Mouse (Mus musculus) thymus, postnatal 25 days (tissue): ENCODE results near the gene 2410015M20Rik.
"Not testable (repeated sequence)": the region's sequence is repeated elsewhere in the genome, so short reads cannot be mapped to it uniquely, and the experiment has no call there.

Experiments
- DNase-seq: peaks from one replicate; pipeline ENCODE4 v3.0.0; 2022

2410015M20Rik gene

DNA sequence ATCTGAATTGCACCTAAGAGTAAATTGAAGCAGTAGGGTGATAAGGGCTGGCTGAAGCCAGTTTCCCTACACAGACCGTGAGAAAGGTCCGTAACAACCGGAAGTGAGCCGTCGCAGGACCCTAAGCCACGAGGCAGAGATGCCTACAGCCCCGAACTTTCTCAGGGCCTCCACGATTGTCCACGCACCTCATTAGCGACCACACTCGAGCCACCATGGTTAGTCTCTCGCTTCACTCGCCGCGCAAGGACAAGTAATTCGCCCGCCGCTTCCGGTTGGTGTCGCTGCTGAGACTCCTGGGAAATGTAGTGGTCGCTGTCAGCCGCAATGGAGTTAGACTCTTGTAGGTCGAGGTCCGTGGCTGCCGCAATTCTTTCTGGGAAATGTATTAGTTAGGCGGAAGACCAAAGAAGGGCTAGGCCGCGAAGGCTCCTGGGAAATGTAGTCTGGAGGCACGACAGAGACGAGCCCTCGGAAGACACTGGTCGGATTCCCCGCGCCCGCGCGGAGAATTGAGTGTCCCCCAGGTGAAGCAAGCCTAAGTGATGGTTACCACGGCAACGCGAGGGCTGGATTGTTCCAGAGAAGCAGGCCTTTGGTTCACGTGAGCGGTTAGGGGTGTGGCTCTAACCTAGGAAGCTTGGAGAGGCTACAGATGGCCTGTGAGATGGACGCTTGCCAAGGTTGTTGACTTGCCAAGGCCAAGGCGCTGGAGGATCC is at the start of gene 2410015M20Rik:
2410015M20Rik (minus strand) TSS at position 320 of the 720 bp plus-strand sequence.
- peak; percentile 92 for DNase-seq

DNA sequence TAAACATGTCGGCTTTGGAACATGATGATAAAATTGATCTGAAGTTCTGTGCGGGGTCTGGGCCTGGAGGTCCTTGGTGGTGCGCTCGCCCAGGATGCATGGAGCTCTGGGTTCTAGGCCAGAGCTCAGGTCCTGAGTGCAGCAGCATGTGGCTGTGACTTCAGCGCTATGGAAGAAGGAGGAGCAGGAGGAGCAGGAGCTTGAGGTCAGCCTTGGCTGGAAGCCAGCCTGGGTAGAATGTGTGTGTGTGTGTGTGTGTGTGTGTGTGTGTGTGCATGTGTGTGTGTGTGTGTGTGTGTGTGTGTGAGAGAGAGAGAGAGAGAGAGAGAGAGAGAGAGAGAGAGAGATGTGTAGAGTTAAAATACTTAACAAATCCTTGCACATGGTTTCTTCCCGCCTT is 46.6 kb upstream of the 2410015M20Rik start:
- no peak for DNase-seq

DNA sequence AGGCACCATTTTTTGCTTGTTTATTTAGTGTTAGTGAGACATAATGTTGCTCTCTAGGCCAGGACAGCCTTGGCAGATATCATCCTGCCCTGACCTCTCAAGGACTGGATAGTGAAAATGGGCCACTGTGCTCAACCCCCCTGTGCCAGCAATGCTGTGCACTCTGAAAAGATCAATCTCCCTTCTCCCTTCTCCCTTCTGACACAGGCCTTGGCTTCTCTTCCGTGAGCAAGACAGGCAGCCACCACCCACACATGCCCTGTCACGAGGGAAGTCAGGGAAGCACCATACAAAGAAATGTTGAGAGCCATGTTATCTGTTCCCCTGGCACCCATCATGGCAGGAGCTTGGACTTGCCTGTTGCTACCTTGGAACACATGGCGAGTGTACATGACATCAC is 45.7 kb upstream of the 2410015M20Rik start:
- no peak for DNase-seq

DNA sequence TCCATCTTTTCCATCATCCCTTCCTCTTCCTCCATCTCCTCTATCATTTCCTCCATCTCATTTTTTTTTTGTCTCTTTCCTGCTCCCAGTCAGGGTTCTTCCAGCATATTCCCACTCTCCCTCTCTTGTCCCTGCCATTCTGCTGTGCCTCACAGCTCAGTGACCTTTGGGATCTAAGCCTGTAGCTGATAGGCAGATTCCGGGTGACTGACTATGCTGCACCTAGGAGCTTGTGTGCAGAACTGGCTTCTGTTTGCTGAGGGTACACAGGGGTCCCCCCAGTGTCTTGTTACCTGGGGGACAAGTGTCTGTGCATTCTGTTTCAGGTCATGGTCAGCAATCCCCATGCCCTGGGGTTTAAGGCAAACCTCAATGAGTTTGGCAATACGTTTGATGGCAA is 45.2 kb upstream of the 2410015M20Rik start:
- DNase-seq: no peak

DNA sequence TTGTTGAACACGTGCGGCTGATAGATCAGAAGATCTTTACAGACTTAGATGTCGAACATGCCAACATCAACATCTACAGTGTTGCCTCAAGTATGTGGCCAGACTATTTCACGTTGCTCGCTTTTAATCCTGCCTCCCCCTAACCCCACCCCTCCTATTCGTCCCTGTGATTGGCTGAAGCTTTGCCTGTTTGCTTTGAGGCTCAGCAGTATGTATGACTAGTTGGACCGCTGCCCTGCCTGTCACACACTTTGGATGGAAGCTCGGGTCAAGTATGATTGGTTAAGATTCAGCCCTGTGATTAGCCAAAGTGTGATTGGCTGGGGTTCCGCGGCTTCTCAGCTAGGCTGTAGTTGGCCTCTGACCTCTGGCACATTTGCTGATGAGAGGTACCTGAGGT is 42.2 kb upstream of the 2410015M20Rik start:
- DNase-seq: no peak

DNA sequence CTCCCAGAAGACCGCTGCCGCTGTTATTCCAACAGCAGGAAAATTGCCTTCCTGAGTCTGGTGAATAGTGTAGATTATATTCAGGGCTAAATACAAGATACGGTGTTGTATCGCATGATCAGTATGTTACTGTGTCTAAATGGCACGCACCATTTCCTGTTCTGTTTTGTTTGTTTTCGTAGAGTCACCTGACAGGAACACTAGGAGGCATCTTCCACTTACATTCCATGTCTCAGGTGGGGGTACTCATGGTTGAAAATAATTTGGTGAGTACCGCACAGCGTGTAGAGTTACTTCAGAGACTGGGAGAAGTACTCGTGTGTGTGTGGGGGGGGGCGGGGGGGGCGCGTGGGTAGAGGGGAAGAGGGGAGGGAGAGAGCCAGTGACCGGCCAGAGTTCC is 38.0 kb upstream of the 2410015M20Rik start:
- DNase-seq: no peak

DNA sequence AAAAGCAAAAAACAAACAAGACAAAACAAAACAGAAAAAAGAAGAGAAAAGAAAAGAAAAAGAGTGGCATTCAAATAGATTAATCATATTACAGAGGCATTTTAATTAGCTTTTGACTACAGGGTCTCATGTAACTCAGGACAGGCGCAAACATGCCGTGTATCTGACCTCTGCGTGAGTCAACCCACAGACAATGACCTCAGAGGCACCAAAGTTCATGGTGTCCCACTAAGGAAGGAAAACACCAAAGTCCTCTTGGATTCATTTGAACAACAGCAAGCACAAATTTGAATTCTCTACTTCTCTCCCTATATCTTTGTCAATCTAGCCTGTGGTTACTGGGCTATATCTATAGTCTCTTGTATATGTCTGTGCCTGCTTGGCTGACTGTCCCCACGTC is 33.7 kb upstream of the 2410015M20Rik start:
- DNase-seq: no peak

DNA sequence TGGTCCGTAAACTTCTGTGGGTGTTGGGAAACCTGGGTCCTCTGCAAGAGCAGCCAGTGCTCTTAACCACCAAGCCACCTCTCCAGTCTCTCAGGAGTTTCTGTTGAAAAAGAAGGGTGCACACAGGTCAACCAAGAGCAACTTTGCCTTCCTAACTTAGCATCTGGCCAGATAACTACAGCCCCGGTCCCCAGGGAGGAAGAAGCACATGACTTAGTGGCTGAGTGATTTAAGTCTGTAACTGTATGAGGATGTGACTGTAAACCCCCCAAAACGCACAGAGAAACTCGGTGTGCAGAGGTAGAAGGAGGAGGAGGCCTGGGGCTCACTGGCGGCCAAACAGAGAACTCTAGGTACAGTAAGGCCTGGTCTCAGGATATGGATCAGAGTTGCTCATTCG is 24.5 kb upstream of the 2410015M20Rik start:
- no peak for DNase-seq

DNA sequence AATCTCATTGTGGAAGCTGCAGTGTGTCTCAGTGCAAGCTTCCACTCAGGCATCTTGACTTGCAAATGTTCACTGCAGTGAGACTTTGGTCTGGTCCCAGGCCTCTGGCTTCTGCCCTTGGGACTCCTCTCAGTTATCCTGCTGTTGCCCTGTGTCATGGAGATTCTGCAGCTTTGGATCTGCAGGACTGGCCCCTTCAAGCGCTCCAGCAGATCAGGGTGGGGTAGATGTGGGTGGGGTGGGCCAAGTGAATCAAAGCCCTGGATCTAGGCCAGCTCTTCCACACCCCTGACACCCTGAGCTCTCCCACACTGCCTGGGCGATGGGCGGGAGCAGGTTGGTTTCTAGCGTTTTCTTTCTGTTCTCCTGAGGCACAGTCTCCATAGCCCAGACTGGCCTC is 22.2 kb upstream of the 2410015M20Rik start:
- DNase-seq: no peak

DNA sequence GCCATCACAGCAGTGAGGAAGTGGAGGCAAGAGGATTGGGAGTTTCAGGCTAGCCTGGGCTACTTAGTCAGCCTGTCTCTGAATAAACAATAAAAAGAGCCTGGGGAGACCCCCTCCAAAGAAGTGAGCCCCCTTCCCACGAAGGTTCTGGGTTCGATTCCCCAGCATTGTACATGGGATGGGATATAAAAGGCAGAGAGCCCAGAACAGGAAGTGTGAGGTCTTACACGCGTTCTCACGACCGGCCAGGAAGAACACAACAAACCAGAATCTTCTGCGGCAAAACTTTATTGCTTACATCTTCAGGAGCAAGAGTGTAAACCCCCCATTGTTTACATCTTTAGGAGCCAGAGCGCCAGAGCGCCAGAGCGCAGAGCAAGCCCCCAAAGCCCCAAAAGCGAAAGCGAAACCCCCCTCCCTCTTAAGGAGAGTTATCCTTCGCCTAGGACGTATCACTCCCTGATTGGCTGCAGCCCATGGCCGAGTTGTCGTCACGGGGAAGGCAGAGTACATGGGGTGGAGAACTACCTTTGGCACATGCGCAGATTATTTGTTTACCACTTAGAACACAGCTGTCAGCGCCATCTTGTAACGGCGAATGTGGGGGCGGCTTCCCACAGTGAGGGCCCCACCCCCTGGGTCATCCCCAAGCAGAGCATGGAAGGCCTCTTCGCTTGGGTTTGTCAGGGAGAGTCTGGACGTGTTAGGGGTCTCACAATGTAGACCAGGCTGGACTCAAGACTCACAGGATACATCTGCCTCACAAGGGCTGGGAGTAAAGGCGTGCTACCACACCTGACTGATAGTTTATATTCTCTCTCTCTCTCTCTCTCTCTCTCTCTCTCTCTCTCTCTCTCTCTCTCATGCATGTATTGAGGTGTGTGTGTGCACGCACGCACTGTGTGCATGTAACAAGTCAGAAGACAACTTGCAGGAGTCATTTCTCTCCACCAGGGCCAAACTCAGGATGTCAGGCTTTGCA is 20.5 kb upstream of the 2410015M20Rik start:
- not testable (repeated sequence) for DNase-seq

DNA sequence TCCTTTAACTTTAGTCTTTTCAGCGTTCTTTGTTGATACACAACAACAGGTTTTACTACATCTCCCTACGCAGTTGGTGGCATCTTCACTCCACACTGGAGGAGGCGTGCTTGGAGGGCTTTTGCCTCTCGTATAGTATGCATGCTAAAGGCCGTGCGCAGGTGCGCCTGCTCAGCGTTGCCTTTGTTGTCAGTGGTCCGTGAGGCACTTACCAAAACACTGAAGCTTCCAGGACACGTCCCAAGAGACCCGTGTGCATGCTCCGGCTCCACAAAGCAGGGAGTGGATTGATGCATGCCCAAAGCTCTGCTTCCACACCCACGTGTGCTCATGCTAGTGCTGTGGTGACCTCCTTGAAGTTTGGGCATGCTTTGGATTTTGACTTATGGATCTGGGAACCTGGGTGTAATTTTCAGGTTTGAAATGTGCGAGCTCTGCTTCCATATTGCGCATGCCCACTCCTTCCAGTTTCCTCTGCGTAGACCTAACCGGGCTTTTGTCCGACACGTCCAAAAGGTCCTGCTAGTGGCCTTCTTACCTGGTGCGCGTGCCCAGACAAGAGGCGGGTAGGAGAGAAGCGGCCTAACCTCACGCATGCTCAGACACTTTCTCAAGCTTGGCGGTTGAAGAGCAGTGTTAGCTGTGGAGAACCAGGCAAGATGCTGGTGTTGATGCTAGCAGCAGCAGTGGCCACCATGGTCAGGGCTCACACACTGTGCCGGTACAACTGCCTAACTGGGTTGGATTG is 18.1 kb upstream of the 2410015M20Rik start, which contains the start of gene Catsperd:
Catsperd (plus strand) TSS at position 614 of the 748 bp plus-strand sequence.
- DNase-seq: no peak

DNA sequence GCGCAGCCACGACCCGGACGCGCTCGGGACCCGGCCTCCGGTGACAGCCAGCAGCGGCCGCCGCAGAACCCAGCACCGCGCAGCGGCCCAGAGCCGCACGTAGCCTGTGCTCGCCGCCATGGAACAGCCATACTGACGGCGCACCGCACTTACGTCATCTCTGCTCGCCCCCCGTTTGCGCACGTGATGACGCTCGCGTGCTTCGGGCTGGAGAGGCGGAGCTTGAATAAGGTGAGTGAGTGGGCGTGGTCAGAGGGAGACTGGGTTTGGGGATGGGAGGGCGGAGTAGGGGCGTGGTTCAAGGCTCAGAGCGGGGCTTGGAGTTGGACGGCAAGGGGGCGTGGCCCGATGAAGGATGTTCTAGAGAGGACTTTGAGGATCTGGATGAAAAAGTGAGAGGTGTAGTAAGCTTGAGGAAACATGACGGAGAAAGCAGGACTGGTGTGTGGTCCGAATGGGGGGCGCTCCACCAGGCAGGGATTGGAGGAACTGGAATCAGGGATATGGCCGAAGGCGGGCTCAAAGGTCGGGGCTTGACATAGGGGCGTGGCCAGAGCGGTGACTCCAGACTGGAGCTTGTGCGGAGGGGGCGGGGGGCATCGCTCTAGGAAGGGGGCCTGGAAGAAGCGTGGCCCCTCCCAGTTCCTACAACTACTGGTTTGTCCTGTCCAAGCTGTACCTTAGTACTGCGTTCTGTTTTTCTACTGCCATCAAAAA is 17.3 kb upstream of the 2410015M20Rik start, which contains the start of gene Lonp1:
Lonp1 (minus strand) TSS at position 134 of the 717 bp plus-strand sequence.
- peak; percentile 96 for DNase-seq

DNA sequence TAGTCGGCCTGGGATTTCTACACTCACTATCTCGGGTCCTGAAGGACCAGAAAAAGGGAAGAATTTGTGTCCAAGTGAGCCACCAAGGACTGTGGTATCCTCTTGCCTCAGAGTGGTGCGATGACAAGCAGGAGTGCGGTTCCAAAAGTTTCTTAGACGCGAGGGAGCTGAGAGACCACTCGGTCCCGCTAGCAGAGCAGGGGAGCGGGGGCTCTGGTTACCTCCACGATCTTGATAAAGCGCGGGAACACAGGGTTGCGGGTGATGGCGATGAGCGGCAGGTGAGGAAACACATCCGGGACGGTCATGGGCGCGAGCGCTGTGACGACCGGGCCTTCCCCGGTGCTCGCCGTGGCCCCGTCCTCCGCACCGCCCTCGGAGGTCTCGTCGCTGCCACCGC is 16.7 kb upstream of the 2410015M20Rik start:
- DNase-seq: no peak

DNA sequence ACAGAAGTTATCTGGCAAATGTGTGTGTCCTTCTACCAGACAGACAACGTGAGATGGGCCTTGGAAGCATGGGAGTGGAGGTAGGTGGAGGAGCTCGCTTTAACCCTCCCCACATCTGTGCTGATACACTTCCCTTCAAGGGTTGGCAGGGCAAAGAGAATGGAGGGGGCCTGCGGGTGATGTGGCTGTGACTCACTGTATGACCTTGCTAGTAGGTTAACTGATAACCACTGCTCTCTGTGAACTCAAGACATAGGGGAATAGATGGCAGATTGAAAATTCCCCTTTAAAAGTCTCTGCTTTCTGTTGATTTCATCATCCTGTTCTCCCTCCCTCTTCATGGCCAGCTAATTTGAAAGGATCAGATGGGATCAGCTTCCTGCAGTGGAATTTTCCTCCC is 15.9 kb upstream of the 2410015M20Rik start:
- no peak for DNase-seq

DNA sequence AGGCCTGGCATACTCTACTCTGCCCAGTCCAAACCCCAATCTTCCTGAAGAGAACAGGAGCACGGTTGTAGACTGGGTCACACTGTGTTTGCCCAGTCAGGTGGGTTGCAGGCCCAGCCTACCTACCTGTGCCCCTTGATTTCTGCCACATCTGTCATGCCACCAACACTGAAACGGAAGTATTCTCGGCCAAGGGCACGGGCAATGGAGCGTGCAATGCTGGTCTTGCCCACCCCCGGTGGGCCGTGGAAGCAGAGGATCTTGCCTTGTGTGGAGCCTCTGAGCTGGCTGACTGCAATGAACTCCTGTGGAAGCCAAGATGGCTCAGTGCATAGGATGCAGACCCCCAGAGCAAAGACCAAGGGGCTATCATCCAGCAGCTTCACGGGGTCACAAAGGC is 8.1 kb upstream of the 2410015M20Rik start:
- DNase-seq: no peak

DNA sequence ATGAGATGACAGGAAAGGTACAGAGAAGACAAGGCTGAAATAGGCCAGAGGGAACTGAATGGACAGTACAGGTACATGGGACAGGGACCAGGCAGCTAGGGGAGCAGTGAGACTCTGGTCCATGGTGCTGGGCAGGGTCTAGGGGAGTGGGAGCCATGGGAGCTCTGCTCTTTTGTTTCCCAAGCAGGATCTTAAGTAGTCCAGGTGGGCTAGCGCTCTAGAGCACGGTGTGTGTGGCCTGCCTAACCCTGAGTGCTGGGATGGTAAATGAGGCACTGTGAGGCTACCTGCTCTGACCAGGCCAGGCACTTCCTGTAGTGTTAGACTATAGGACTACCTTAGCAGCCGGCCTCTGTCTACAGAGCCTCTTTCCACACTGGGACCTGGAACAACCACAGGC is 7.2 kb upstream of the 2410015M20Rik start:
- DNase-seq: no peak

DNA sequence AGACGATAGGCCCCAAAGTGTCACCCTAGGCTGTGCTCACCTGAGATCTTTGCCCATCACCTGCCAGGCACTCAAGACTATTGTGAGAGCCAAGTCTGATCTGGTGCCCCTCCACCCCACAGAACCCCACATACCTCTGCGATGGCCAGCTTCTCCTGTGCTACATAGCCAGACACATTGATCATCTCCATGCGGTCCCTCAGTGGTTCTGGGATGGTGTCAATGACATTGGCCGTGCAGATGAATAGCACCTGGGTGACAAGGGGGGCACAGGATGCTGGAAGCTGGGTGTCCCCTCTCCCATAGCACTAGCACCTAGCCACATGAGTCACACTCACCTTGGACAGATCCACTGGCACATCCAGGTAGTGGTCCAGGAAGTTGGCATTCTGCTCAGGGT is 6.2 kb upstream of the 2410015M20Rik start:
- DNase-seq: no peak

DNA sequence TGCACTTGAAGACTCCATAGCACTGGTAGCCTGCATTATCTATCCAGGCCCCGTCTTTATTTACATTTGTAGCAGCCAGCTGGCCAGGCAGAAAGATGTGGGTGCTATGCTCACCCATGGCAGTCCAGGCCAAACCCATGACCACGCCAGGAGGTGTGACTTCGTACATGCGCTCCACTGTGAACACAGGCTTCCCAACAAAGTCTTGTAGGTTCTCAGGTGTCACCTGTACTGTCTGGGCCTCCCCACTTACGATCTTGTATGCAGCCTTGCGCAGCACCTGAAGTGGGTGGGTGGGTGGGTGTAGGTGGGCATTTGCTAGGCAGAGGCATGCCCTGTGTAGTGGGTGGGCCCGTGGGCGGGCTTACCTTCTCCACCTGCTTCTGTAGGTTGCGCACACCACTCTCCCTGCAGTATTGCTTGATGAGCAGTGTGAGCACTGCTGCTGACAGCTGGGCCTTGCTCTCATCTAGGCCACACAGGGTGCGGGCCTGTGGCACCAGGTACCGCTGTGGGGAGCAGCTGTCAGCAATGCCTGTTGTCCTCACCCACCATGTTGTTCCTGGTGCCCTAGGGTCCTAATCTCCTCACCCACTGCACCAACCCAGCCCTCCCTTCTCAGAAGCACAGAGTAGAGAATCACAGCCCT is 5.7 kb upstream of the 2410015M20Rik start:
- DNase-seq: no peak

DNA sequence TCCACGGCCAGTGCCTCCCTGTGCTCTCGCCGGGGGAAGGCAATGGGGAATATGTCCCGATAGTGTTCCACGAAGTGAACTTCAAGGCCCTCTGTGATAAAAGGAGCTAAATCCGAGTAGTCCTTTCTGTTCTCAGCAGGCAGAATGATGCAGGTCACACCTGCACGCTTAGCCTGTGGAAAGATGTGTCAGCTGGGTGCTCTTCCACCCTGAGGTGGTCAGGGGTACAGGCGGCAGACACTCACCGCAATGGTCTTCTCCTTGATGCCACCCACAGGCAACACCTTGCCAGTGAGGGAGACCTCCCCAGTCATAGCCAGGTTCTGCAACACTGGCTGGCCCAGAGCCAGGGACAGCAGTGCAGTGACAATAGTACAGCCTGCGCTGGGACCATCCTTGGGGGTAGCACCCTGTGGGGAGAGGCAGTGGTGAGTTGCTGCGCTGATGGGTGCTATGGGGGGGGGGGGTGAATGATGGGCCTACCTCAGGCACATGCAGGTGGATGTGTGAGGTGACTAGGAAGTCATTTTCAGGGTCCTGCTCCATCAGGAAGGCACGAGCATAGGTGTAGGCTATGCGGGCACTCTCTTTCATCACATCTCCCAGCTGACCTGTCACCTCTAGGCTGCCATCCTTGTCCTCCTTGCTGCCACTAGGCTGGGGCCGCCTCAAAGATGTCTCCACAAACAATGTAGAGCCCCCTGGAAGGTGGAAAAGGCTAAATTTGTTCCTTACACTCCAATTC is 5.0 kb upstream of the 2410015M20Rik start:
- no peak for DNase-seq

DNA sequence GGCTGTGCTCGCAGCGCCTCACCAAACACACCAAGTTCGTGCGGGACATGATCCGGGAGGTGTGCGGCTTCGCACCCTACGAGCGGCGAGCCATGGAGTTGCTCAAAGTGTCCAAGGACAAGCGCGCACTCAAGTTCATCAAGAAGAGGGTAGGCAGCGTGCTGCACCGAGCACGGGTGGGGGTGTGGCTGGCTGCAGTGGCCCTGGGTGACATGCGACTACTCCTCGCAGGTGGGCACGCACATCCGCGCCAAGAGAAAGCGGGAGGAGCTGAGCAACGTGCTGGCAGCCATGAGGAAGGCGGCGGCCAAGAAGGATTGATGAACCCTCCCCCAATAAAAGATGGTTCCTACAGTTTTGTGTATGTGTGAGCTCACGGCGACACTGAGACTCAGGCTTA is 4.3 kb upstream of the 2410015M20Rik start:
- peak; percentile 28 for DNase-seq

DNA sequence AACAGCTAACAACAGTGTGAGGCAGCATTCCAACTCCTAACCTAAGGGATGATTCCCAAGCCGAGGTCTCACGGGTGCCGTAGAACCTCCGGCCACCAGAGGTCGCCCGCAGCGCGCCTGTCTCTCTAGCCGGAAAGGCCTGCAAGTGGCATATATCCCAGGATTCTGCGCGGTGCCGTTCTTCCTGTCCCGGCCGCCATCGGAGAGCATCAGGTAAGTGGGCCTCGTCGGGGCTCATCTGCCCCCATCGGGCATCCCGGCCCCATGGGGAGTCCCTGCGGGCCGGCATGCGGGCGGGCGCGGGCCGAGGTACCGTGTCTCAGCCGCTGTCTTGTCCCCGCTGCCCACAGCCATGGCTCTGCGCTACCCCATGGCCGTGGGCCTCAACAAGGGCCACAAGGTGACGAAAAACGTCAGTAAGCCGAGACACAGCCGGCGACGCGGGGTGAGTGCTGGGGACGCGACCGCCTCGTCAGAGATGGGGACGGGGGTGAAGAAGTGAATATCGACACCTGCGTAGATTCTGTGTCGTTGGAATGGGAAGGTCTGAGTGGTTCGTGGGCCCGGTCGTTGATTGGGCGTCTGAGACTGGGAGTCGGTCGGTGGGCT is 3.8 kb upstream of the 2410015M20Rik start, which contains the start of gene Rpl36:
Rpl36 (plus strand) TSS at position 181 of the 609 bp plus-strand sequence.
- peak; percentile 92 for DNase-seq
